Mouse (Mus musculus): Measurements from ENCODE around the gene Nin.
A peak's percentile ranks its signal among the peaks of the same experiment; 100 is the strongest.

Nin gene

DNA sequence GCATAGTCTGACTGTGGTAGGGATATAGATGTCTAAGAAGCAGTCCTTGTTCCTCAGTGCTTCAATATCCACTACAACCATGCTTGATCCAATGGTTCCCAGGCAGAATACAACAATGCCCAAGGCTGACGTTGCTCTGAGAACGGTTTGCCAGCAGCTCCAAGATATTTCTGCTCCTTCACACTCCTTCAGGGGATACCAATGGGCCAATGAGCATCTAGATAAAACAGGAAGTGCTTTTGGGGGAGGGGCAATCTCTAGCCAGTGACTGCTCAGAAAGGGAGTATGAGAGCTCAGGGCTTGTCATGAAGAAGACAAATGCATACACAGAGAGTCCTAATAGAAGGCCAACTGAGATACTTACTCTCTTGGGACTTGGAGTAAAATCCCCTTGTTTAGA is 6.0 kb upstream of the Nin start:
- no peak for DNase-seq (ENCODE audit: low read depth, low spot score)

DNA sequence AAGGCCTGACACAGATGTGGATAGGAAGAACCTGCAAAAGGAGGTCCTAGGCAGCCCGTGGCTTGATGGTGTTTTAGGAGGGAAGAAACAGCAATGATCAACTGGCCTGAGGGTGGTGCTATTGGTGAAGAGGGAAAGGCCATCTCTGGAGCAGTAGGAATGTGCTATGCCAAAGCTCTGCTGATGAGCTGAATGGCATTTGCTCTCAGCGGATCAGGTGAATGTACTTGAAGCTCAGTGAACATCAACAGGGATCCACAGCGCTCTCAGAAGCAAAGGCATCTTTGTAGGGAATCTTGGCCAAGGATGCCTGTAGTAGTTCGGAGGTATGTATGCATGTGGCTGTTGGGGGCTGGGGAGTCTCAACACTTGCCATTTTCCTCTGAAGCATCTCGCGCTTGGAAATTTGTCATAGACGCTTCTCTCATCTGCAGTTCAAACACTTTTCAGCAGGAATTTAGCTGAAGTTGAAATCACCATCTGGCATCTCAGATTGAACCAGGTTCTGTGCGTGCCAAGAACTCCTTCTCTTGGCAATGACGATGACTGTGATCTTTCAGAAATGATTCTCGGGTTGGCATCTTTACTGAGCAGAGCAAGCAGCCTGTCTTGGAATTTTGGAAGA is 5.3 kb upstream of the Nin start:
- DNase-seq (ENCODE audit: low read depth, low spot score): no peak

DNA sequence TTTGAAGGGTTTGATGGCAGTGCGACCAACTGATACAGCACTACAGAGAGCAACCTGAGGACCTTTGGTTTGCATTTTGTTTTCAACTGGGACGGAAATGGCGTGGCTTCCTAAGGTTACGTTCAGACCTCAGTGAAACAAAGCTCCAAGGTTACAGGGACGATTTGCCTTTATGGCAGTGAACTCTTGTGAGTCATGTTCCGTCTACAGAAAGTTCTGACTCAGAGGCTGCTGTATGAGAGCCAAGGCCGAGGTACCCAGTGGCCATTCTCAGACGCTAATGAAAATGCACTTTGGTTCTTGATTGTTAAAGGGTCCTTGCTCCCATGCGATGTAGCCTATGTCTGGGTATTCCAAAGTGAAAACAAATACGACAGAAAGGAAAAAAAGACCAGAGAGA is 3.6 kb upstream of the Nin start:
- DNase-seq (ENCODE audit: low read depth, low spot score): no peak

DNA sequence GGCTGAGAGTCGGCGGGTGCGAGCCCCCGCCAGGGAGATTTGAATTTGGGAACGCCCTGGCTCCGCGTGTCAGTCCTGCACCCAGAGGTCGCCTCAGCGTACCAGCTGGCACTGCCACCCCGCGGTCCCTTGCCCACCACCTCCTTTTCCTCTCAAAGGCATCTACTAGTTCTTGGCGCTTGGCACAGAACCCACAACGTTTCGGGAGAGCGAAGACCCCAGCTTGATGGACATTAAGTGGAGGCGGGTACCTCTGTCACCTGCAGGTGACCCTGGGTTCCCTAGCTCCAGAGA is 1.5 kb downstream of the Nin start:
- no peak for DNase-seq (ENCODE audit: low read depth, low spot score)

DNA sequence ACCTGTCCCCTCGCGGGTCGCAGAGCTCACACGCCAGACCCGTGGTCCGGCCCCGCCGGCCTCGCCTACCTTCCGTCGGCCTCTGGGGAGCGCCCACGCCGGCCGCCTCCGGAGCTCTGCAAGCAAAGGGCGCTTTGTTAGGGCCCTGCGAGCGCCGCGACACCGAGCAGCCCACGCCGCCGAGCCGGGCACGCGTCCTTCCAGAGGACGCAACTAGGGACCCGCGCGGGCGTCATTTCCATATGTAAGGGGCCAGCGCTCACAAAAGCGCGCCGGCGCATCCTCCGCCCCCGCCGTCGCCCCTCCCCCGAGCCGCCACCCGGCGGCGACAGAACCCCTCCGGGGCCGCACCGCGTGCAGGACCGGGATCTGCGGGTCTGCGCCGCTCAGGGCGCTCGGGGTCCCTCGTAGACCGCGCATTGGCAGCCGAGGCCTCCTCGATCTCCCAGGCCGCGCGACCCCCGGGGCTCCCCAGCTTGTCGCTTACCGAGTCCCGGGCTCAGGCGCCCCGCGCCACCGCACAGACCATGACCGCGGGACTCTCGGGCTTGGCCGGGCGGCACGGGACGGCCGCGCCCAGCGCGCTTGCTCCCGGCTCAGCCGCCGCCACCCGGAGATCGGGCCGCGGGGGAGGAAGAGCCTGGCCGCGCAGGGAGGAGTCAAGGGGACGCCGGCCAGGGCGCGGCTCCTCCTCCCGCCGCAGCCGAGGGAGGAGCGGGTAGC is 2.0 kb downstream of the Nin start:
- DNase-seq (ENCODE audit: low read depth, low spot score): peak; percentile 48

DNA sequence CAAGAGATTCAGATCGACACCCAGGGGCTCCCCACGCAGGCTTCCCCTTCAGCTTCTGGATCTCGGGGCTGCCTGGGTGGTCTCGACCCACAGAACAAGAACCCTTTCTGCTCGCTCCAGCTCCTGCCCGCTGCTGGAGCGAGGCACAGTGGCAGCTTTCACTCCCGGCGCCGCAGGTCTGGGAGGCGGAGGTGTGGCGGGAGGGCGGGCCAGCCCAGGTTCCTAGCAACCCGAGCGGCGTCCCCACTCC is 2.5 kb downstream of the Nin start:
- DNase-seq (ENCODE audit: low read depth, low spot score): no peak

DNA sequence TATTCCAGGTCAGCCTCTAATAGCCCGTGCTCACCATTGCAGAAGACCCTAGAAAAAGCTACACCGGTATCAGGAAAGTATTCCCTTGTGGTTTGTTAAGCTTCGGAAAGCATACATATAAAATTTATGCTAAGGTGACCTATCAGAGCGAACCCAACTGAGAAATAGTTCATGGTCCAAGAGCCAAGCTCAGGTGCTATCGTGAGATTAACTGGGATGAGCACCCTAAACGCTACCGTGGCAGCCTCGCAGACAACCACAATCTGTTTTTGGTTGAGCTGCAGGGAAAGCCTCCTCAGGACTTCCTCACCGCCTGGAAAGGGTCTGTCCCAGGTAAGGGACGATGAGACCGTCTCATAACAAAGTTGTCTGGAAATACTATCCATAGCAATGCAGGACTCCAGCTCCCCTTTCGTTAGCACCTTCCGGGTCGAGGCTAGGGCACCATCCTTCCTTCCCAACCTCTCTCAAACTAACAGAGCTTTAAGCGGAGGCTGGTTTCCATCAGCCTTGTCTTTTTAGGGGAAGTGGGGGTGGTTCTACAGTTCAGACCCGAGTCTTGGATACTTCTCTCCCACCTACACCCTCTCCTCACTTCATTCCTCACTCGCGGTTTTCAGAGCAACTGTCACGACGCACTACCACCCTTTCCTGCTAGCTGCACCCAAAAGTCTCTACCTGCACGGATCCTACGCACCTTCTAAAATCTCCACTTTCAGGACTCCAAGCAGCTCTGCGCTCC is 3.0 kb downstream of the Nin start:
- no peak for DNase-seq (ENCODE audit: low read depth, low spot score)

DNA sequence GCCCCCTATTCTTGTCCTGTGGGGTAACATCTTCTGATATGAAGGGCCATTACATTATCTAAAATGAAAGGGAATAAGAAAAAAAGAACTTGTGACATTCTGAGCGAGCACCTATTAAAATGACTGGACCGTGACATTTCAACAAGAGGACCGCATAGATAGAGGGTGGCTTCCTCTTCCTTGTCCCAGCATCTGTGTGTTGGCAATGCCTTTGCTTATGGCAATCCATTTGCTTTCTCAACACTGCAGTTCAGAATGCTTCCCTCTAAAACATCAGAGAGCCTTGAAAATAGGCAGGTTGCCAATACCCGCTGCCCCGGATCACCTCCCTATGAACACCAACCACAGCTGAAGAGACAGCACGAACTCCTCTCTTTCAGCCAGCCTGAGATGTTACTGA is 3.6 kb downstream of the Nin start:
- no peak for DNase-seq (ENCODE audit: low read depth, low spot score)

DNA sequence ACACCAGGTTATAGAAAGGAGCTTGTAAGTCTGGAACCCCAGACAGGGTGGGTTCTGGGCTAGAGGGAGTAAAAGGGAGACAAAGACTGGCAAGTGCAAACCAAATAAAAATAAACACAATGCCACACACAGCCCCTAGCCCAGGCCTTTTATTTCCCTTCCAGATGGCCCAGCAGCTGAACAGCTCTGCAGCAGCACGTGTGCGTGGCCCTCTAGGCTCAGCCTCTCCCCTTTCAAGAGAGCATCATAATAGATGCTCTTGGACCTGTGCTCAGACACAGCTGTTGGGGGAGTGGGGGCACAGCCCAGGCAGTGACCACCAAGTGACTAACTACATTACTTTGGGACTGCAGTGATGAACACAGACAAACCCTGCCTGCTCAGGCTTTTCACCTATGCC is 5.4 kb downstream of the Nin start:
- DNase-seq (ENCODE audit: low read depth, low spot score): no peak

DNA sequence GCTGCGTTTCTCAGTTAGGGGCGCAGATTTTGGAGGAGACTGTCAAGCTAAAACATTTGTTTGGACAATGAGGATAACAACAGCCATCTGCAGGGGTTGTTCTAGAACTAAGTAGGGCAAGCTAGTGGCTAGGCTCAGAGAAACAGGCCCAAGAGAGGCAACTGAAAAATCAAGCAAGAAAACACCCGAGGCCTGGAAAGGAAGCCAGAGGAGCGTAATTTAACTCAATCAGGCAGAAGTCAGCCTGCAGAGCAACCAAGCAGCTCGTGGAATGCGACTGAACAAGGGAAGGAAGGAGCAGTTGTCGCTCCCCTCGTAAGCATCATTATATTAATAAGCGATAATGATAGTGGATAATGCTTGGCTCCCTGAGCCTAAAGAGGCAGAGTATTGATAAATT is 7.0 kb downstream of the Nin start:
- DNase-seq (ENCODE audit: low read depth, low spot score): no peak

DNA sequence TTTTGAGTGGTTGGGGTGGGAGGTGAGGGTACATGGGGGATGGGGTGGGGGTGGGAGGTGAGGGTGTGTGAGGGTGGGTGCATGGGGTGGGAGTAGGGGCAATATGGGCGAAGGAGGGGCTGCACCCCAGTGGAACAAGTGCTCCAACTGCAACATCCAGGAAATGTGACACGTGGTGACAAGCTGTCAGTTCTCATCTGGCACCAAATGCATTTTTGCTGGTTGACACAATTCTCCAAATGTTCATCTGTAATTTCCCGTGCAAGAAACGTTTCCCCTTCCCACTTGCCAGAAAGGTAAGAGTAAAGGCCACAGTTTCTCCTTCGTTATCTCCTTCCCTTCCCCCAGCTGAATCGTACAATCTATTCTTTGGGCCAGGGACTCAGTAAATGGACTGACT is 7.6 kb downstream of the Nin start:
- DNase-seq (ENCODE audit: low read depth, low spot score): no peak

DNA sequence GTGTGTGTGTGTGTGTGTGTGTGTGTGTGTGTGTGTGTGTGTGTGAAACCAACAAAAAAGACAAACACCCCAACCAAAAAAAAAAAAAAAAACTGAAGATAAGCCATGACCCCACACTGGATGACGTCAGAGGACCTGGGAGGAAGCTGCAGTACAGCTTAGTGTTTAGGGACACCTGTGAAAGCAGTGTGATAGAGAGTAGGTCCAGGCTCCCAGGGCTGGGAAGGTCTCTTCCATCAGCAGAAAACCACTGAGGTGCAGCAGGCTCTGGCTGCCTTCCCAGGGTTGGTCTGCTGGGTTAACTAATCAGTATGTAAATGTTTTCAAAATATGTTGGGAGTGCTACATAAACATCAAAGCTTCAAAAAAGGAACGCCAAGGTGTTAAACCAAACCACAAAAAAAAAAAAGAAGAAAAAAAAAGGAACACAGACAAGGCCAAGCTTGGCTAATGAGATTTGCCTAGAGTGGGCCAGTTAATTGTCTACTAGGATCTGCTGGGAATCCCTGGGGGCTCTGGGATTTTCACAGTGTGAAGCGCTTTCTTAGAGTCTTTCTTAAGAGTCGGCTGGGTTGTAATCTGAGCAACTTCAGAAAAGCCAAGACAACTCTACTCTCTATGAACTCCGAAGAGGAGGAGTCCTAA is 8.6 kb downstream of the Nin start:
- no peak for DNase-seq (ENCODE audit: low read depth, low spot score)

DNA sequence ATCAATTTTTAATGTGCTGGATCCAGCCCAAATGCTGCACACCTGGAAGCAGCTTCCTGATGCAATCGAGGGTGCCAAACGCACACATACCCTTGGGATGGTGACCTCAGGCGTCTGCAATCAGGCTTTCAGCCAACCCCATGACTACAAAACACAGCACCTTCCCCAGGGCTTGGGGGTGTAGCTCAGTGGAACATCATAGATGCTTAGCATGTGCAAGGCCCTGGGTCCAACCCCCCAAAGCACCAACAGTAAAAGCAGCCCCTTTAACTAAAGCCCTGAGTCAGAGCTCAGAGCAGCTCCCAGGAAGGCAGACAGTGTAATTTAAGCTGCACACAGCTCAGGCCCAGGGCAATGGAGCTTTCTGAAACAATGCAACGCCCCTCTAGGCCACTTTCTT is 9.3 kb downstream of the Nin start:
- no peak for DNase-seq (ENCODE audit: low read depth, low spot score)

DNA sequence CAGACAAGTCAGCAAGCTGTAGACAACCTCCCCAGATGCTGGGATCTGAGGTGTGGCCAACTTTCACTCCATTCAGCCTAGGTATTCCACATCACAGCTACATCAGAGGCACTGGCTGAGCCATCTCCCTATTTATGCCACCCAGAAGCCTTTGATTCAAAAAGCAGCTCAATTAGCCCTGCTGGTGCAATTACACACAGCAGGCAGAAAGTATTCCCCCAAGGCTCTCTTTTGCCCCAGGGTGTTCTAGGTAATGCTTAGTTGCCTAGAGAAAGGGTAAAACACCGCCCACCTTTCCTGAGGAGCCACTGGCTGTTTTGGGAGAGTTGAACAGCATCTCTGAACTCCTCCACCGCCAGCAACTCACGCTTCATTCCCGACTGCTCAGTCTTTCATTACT is 10.3 kb downstream of the Nin start:
- no peak for DNase-seq (ENCODE audit: low read depth, low spot score)

DNA sequence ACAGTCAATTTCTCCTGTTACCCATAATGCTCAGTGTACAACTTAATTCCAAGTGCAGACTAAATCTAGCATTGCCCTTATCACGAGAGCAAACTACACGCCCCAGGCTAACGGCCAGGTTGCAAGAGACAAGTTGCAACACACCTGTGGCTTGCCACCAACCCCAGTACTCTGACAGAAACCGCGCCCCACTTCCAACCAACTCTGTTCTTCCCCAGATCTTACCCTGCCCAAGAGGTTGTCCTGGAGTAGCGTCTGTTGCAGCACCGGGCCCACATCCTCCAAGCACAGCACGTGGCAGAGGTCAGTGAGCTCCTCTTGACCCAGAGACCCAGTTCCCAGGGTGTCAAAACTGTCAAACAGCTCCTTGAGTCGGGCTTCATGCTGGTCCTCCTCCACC is 11.1 kb downstream of the Nin start:
- DNase-seq (ENCODE audit: low read depth, low spot score): no peak

DNA sequence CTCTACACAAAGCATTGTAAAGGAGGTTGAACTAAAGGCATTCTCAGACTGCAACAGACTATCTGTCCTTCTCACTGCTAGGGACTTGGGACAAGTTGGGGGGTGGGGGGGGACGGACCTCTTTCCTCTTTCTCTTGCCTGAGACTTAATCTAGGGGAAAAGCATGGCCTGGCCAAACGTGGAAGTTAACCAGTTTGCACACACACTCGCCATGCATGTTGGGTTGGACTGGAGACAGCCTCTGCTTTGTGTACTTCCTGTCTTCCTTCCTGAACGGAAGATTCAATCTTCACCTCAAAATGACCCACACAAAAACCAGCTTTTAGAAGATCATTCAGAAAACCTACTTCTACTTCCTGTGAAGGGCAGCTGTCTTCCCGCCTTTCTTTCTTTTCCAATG is 11.7 kb downstream of the Nin start:
- DNase-seq (ENCODE audit: low read depth, low spot score): no peak

DNA sequence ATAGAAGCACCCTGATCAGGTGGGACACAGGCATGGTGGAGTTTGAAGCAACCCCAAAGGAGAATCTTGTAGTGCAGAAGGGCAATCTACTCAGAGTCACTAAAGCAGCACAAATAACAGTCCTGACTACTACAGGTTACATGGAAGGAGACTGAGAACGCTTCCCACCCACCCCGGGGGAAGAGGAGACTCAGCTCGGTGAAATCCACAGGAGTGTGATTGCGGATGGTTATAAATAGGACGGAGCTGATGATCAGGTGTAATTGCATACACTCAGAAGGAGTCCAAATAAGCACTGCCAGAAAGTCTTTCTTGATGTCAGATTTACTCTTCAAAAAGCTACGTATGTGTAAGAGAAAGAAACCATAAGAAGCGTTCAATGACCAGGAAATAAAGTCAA is 15.6 kb downstream of the Nin start:
- DNase-seq (ENCODE audit: low read depth, low spot score): peak; percentile 48

DNA sequence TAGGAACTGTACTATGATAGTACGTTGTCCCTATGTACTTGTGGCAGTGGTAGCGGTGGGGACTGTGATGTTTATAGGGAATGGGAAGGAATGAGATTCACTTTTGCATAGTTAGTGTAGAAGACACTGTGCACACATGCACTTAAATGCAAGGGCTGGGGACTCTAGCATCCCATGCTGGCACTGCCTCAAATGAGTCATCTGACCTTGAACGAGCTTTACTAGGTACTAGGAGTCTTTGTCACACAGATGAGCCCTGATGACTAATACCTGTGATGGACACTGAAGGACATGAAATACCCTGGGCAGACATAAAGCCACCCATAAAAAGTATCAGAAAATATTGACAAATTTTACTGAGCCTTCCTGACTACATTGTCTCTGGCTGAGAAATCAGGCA is 16.2 kb downstream of the Nin start:
- DNase-seq (ENCODE audit: low read depth, low spot score): no peak

DNA sequence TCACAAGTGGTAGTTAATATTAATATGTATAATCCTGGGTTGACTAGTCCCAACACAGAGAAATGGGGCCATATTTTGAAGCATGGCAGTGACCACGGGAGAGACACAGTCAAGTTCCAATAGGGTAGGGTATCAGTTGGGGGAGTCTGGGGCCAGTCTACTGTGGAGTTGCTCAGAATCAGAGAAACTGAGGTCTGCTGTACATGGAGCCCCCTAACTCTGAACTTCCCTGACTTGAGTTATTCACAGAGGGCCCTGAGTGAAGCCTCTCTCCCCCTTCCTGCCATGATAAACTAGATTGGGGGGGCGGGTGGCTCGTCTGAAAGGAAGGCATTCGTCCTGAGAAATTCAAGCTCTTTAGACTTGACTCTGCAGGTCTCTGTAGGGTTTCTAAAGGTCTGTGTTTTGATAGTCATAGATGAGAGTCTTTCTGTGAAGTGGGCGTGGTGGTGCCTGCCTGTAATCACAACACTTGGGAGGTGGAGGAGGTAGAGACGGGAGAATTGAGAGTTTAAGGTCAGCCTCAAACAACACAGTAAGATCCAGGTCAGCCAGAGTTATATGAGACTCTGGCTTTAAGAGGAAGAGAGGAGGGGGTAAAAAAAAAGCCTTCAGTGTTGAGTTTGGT is 20.1 kb downstream of the Nin start:
- DNase-seq (ENCODE audit: low read depth, low spot score): no peak

DNA sequence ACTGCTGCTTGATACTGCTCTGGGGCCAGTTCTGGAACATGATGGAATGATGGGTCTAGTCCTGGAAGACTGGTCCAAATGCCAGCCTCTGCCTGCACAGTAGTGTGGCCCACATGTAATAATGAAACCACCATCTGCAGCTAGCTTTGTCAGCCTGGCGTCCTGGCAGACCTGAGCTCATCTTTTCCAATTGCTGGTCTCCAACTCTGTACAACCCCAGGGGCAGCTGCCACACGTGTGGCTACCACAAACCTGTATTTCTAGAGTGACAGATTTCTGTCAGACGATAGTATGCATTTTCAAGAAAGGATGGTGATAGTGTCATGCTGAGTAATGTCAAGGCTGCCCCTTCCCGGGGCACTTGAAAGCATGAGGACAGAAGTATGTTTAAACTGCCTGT is 25.2 kb downstream of the Nin start:
- DNase-seq (ENCODE audit: low read depth, low spot score): no peak

DNA sequence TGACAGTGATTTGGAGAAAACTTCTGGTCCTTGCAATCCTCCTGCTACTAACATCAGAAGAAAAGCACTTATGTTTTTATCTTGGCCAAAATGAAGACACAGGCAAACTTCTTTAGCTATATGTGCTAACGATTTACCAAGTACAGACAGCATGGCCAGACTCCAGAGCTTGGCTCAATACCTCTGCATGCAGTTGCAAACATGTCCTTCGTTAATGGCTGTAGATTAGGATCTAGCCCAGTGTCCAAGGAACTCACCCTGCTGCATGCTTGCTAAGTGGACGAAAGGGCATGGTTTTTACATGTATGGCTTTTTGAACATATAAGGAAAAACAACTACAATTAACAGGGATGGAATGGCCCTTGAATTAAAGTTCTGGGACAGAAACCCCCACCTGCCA is 28.2 kb downstream of the Nin start:
- no peak for DNase-seq (ENCODE audit: low read depth, low spot score)

DNA sequence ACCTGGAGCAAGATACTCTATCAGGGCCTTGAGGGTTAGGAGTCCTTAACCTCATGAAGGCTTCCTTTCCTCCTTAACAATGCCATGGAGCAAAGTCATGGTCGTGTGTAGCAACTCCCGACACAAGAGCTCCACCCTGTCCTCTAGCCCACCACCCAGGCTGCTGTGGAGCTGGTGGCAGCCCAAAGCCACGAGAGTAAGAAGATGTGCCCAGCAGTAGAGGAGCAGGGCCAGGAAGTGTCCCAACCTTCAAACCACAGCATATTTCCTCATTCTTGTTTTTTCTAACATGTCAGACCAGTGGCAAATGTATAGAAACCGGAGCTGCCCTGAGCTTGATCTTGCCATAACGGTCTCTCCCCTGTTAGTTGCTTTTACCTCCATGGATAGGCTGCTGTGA is 29.3 kb downstream of the Nin start:
- no peak for DNase-seq (ENCODE audit: low read depth, low spot score)

DNA sequence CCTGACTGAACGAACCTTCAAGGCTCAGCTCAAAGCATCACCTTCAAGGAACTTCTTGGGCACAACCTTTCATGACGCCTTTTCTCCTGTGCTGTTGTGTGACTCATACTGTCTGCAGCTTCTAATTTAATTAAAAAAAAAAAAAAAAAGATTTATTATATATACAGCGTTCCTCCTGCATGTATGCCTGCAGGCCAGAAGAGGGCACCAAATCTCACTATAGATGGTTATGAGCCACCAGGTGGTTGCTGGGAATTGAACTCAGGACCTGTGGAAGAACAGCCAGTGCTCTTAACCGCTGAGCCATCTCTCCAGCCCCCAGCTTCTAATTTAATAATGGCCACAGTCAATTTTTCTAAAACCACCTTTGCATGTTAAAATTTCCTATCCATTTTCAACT is 29.8 kb downstream of the Nin start:
- DNase-seq (ENCODE audit: low read depth, low spot score): no peak
